Mouse (Mus musculus): ENCODE measurements around the gene Mfap1b.
"Not testable (repeated sequence)": the region's sequence is repeated elsewhere in the genome, so short reads cannot be mapped to it uniquely, and the experiment has no call there.

DNA sequence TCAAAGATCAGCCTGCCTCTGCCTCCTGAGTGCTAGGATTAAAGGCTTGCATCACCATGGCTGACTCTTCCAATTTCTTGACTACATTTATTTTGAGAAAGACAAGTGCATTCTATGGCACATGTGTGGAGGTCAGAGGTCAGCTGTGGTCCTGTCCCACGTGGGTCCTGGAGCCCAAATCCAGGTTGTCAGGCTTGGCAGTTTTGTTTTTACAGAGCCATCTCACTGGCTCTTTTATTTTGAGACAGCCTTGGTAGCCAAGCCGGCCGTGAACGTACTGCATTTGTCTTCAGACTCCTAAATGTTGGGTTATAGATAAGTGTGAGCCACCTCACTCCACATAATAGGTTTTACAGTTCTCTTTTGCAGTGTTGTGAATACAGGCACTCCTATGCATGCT is 44.8 kb upstream of the Mfap1b start:
- TF ChIP-seq CTCF (IDR thresholded peaks at IDR 0.05; ENCODE audit: low read depth, low read length); GATA1 (IDR thresholded peaks at IDR 0.05; ENCODE audit: borderline replicate concordance, low read length); TAL1 (conservative IDR thresholded peaks at IDR 0.05; ENCODE audit: low read depth, low read length): not testable (repeated sequence)
